Mouse (Mus musculus) macrophage (primary cell): Measurements from ENCODE around the gene Prss30. TPM values are rescaled to one million over a fixed set of nuclear protein-coding genes. Genes with fewer than 3 reads are reported as not detected.

Source experiments
- H3K27ac ChIP-seq: fragments of 350-480 bp; formaldehyde crosslinking; 2 replicates; pipeline ENCODE4 v1.9.0; 2021
- H3K36me3 ChIP-seq: fragments of 350-480 bp; formaldehyde crosslinking; 2 replicates; pipeline ENCODE4 v1.9.0; 2021; ENCODE audit errors: inconsistent target
- H3K4me3 ChIP-seq: fragments of 350-480 bp; formaldehyde crosslinking; 2 replicates; pipeline ENCODE4 v1.9.0; 2021; ENCODE audit errors: inconsistent target
- H3K79me2 ChIP-seq: fragments of 350-480 bp; formaldehyde crosslinking; 2 replicates; pipeline ENCODE4 v1.9.0; 2021; ENCODE audit errors: inconsistent target
- WGBS: methylation state at CpG from one replicate; pipeline ENCODE4 v1.1.7; 2026; ENCODE audit warnings: inconsistent platforms; ENCODE audit not compliant: missing documents; 5-methylcytosine and 5-hydroxymethylcytosine counted together
- polyA plus RNA-seq: library from polyadenylated mRNA; stranded (reverse); fragments of 250-400 nt; gene quantifications from 3 replicates; pipeline ENCODE4 v1.2.4, GENCODE M21; 2018; ENCODE audit warnings: inconsistent platforms

The Prss30 gene
- polyA plus RNA-seq, 1 experiment from 2014 or later: 0.33 TPM

GRCm38 (mm10) chr17:23998383-23998782 lies 18.0 kb upstream of the Prss30 start:
- no peak overlapping the region for H3K4me3 ChIP-seq
- 45% methylated on average over 6 of the region's 6 CpGs for WGBS
- no peaks in the 10 kb centered on the region for H3K36me3 ChIP-seq
- no peaks in the 10 kb centered on the region for H3K79me2 ChIP-seq
- H3K27ac ChIP-seq: no peak overlapping the region

GRCm38 (mm10) chr17:23997901-23998300 lies 17.5 kb upstream of the Prss30 start, which contains the start of gene Prss22:
Gene Prss22 (minus strand): TSS chr17:23998100.
- Histone ChIP-seq H3K79me2 (no peaks in the 10 kb centered on the region), H3K4me3 (no peak within 1 kb of the TSS), H3K36me3 (no peaks in the 10 kb centered on the region), H3K27ac (no peak within 1 kb of the TSS)
- 93% methylated on average over 2 of the region's 2 CpGs for WGBS

GRCm38 (mm10) chr17:23995421-23995820 lies 15.1 kb upstream of the Prss30 start:
- H3K4me3 ChIP-seq: no peak overlapping the region
- 86% methylated on average over 1 of the region's 1 CpGs for WGBS
- no peak overlapping the region for H3K27ac ChIP-seq
- H3K36me3 ChIP-seq: no peaks in the 10 kb centered on the region
- H3K79me2 ChIP-seq: no peaks in the 10 kb centered on the region

- no peaks in the 10 kb centered on the region for H3K79me2 ChIP-seq
- 95% methylated on average over 7 of the region's 7 CpGs for WGBS
Observed at GRCm38 (mm10) chr17:23994667-23995066, 14.3 kb upstream of the Prss30 start.

GRCm38 (mm10) chr17:23993559-23994428 lies 13.4 kb upstream of the Prss30 start:
- Histone ChIP-seq H3K27ac (no peak overlapping the region), H3K4me3 (no peak overlapping the region), H3K36me3 (no peaks in the 10 kb centered on the region), H3K79me2 (no peaks in the 10 kb centered on the region)
- 18% methylated on average over 21 of the region's 31 CpGs for WGBS

More at GRCm38 (mm10) chr17:23994667-23995066, 14.3 kb upstream of the Prss30 start:
- no peaks in the 10 kb centered on the region for H3K36me3 ChIP-seq
- no peak overlapping the region for H3K27ac ChIP-seq
- H3K4me3 ChIP-seq: no peak overlapping the region

GRCm38 (mm10) chr17:23992789-23993553 lies 12.6 kb upstream of the Prss30 start:
- 91% methylated on average over 9 of the region's 9 CpGs for WGBS
- no peak overlapping the region for H3K27ac ChIP-seq

GRCm38 (mm10) chr17:23989802-23990201 lies 9.4 kb upstream of the Prss30 start:
- 44% methylated on average over 2 of the region's 2 CpGs for WGBS
- H3K79me2 ChIP-seq: no peaks in the 10 kb centered on the region
- H3K36me3 ChIP-seq: no peaks in the 10 kb centered on the region
- no peak overlapping the region for H3K27ac ChIP-seq
- no peak overlapping the region for H3K4me3 ChIP-seq

More at GRCm38 (mm10) chr17:23992789-23993553, 12.6 kb upstream of the Prss30 start:
- Histone ChIP-seq H3K79me2 (no peaks in the 10 kb centered on the region), H3K4me3 (no peak overlapping the region), H3K36me3 (no peaks in the 10 kb centered on the region)

GRCm38 (mm10) chr17:23984989-23985388 lies 4.6 kb upstream of the Prss30 start:
- no peak overlapping the region for H3K4me3 ChIP-seq
- H3K79me2 ChIP-seq: no peaks in the 10 kb centered on the region
- no peaks in the 10 kb centered on the region for H3K36me3 ChIP-seq
- no peak overlapping the region for H3K27ac ChIP-seq
- 91% methylated on average over 1 of the region's 1 CpGs for WGBS

- H3K4me3 ChIP-seq: no peak overlapping the region
- no peaks in the 10 kb centered on the region for H3K79me2 ChIP-seq
- H3K36me3 ChIP-seq: no peaks in the 10 kb centered on the region
- 10% methylated on average over 4 of the region's 4 CpGs for WGBS
- peak overlapping the region; percentile 3; the same call in 1 of the 2 replicates for H3K27ac ChIP-seq
Observed at GRCm38 (mm10) chr17:23982912-23983311, 2.5 kb upstream of the Prss30 start.

- no peaks in the 10 kb centered on the region for H3K79me2 ChIP-seq
- H3K4me3 ChIP-seq: no peak overlapping the region
- H3K36me3 ChIP-seq: no peaks in the 10 kb centered on the region
- no peak overlapping the region for H3K27ac ChIP-seq
- WGBS: 57% methylated on average over 3 of the region's 3 CpGs
Observed at GRCm38 (mm10) chr17:23979471-23979870, 895 bp downstream of the Prss30 start.

- WGBS: 93% methylated on average over 4 of the region's 4 CpGs
- Histone ChIP-seq H3K27ac (no peak overlapping the region), H3K79me2 (no peaks in the 10 kb centered on the region), H3K36me3 (no peaks in the 10 kb centered on the region), H3K4me3 (no peak overlapping the region)
Observed at GRCm38 (mm10) chr17:23976665-23977064, 3.7 kb downstream of the Prss30 start.

GRCm38 (mm10) chr17:23971315-23971714 lies 9.1 kb downstream of the Prss30 start:
- no peaks in the 10 kb centered on the region for H3K36me3 ChIP-seq
- no peak overlapping the region for H3K4me3 ChIP-seq
- H3K79me2 ChIP-seq: no peaks in the 10 kb centered on the region
- 79% methylated on average over 9 of the region's 9 CpGs for WGBS
- H3K27ac ChIP-seq: no peak overlapping the region

GRCm38 (mm10) chr17:23969231-23969630 lies 11.1 kb downstream of the Prss30 start:
- H3K36me3 ChIP-seq: no peaks in the 10 kb centered on the region
- H3K4me3 ChIP-seq: no peak overlapping the region
- H3K79me2 ChIP-seq: no peaks in the 10 kb centered on the region
- 0% methylated on average over 1 of the region's 1 CpGs for WGBS
- H3K27ac ChIP-seq: no peak overlapping the region

- no peaks in the 10 kb centered on the region for H3K79me2 ChIP-seq
- H3K27ac ChIP-seq: no peak overlapping the region
- 58% methylated on average over 2 of the region's 2 CpGs for WGBS
- no peak overlapping the region for H3K4me3 ChIP-seq
- no peaks in the 10 kb centered on the region for H3K36me3 ChIP-seq
Observed at GRCm38 (mm10) chr17:23968780-23969179, 11.6 kb downstream of the Prss30 start.
